Mouse (Mus musculus): ENCODE data around the gene Casp3.

- TF ChIP-seq POLR2A (IDR thresholded peaks at IDR 0.05; ENCODE audit: insufficient read depth, low read depth, low read length), result no peak
- TF ChIP-seq CTCF (IDR thresholded peaks at IDR 0.05; ENCODE audit: insufficient read depth, low read depth, low read length), result no peak
Measured at GRCm38 (mm10) chr8:46595593-46595992, 21.5 kb upstream of the Casp3 start.

Data from olfactory bulb, adult 2 months (tissue).